Mouse (Mus musculus) kidney, embryonic 14.5 days (tissue): ENCODE measurements around the gene Msx1. TPM values are rescaled to one million over a fixed set of nuclear protein-coding genes. Genes with fewer than 3 reads are reported as not detected.

Source experiments
- ATAC-seq: fragments of 200-750 bp; cut with Nextera tagmentation; 2 replicates; pipeline ENCODE4 v1.8.0; 2017; ENCODE audit warnings: moderate number of reproducible peaks, mild to moderate bottlenecking, moderate TSS enrichment, moderate library complexity; ENCODE audit not compliant: low FRiP score, low TSS enrichment
- H3K27ac ChIP-seq: fragments of 300-500 bp; sonication (generic); 2 replicates; pipeline ENCODE4 v1.5.1; 2014; ENCODE audit warnings: low read depth, mild to moderate bottlenecking, low read length, moderate library complexity, mixed read lengths
- H3K27me3 ChIP-seq: fragments of 300-500 bp; sonication (generic); 2 replicates; pipeline ENCODE4 v1.6.1; 2014; ENCODE audit warnings: mild to moderate bottlenecking, low read length; ENCODE audit not compliant: control insufficient read depth, insufficient read depth
- H3K36me3 ChIP-seq: fragments of 300-500 bp; sonication (generic); 2 replicates; pipeline ENCODE4 v1.6.1; 2014; ENCODE audit warnings: low read length, mixed read lengths; ENCODE audit not compliant: control insufficient read depth, insufficient read depth
- H3K4me1 ChIP-seq: fragments of 300-500 bp; sonication (generic); 2 replicates; pipeline ENCODE4 v1.6.1; 2014; ENCODE audit warnings: low read length, mixed read lengths; ENCODE audit not compliant: control insufficient read depth, insufficient read depth
- H3K4me2 ChIP-seq: fragments of 300-500 bp; sonication (generic); replicated peaks from 2 replicates; pipeline ENCODE4 v1.6.1; 2014; ENCODE audit warnings: low read depth, mild to moderate bottlenecking, low read length
- H3K4me3 ChIP-seq: fragments of 300-500 bp; sonication (generic); 2 replicates; pipeline ENCODE4 v1.5.1; 2014; ENCODE audit warnings: mild to moderate bottlenecking, low read length
- H3K9ac ChIP-seq: fragments of 300-500 bp; sonication (generic); 2 replicates; pipeline ENCODE4 v1.6.1; 2014; ENCODE audit warnings: low read depth, mild to moderate bottlenecking, low read length, moderate library complexity
- H3K9me3 ChIP-seq: fragments of 300-500 bp; sonication (generic); 2 replicates; pipeline ENCODE4 v1.6.1; 2016; ENCODE audit warnings: low read length; ENCODE audit not compliant: control insufficient read depth
- WGBS: fragments of 180-500 bp; shearing (Covaris S2); extraction: QIAGEN DNeasy Blood & Tissue Kit; methylation state at CpG from one replicate; pipeline ENCODE4 v1.1.7; 2014; 5-methylcytosine and 5-hydroxymethylcytosine counted together
- polyA plus RNA-seq: library from polyadenylated mRNA; unstranded; fragments of >200 nt; fragmentation: Nextera tagmentation; extraction: Ambion mirVana; gene quantifications from 2 replicates; pipeline ENCODE4 v1.2.1, GENCODE M21; 2014

Msx1 gene
- polyA plus RNA-seq, result 2.6 and 3.1 TPM in 2 replicates

DNA sequence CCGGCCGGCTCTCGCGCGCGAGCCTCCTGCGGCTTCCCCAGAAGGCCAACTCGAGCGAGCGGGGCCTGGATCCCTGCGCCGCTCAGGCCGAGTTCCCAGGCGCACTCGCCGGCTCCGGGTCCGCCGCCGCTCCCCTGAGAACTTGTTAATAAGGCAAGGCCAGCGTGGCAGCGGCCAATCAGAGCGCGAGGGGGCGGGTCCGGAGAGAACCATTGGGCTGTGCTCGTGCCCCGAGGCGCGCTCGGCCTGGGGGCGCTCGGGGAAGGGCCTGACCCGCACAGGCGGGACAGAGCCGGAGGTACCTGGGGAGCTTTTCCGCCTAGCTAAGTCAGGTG, at the start of gene Msx1:
Msx1 (minus strand) TSS at position 123 of the 335 bp plus-strand sequence.
- Histone ChIP-seq H3K9ac (peak within 1 kb of the TSS; percentile 45), H3K4me2 (peak within 1 kb of the TSS; percentile 75), H3K27ac (no peak within 1 kb of the TSS), H3K36me3 (no peaks in the 10 kb centered on the region), H3K27me3 (peaks cover 98% of the 10 kb centered on the region), H3K9me3 (no peaks in the 10 kb centered on the region), H3K4me3 (peak within 1 kb of the TSS; percentile 42), H3K4me1 (peaks cover 10% of the 10 kb centered on the region)
- WGBS, result under 1% methylated on average over 37 of the region's 37 CpGs
- peak; percentile 84 for ATAC-seq

DNA sequence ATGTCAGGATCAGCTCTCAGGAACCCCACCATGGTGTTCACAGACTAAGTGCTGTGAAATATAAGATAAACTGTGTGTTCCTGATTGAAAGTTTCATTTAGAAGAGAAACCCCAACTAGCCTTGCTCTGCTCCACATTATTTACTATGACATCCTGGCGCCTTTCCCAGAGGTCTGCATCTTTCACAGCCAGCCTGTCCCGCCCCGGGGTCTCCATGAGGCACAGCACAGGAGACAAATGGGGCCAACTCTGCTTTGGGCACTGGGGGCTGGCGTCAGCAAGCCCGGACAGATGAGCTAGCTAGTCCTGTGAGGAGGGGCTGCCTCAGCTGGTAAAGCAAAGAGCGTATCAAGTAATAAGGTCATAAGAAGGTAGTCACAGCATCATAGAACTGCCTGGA, 41.1 kb upstream of the Msx1 start:
- no peak overlapping the region for H3K4me2 ChIP-seq
- peaks cover 2% of the 10 kb centered on the region for H3K27me3 ChIP-seq
- no peak overlapping the region for H3K9ac ChIP-seq
- ATAC-seq, result no peak
- H3K27ac ChIP-seq, result no peak overlapping the region
- WGBS, result 36% methylated on average over 6 of the region's 6 CpGs
- no peaks in the 10 kb centered on the region for H3K9me3 ChIP-seq
- H3K4me1 ChIP-seq, result no peaks in the 10 kb centered on the region
- H3K4me3 ChIP-seq, result no peak overlapping the region
- no peaks in the 10 kb centered on the region for H3K36me3 ChIP-seq

DNA sequence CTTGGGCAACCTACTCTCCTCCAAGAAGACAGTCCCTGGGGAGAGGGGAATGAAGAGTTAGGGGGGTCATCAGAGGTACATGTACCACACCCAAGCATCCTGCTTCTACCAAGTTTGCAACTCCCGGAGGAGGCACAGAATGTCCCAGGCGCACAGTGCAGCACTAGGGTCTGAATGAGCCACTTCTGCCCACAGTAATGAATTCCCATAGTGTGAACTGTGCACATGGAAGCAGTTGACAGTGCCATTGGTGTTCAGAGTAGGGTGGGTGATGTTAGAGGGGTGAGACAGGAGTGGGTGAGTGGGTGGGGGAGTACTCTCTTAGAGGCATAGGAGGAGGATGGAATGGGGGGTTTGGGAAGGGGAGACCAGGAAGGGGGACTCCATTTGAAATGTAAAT, 39.9 kb upstream of the Msx1 start:
- Histone ChIP-seq H3K4me1 (no peaks in the 10 kb centered on the region), H3K36me3 (no peaks in the 10 kb centered on the region), H3K27ac (no peak overlapping the region), H3K4me3 (no peak overlapping the region), H3K27me3 (peaks cover 9% of the 10 kb centered on the region), H3K4me2 (no peak overlapping the region), H3K9ac (no peak overlapping the region), H3K9me3 (no peaks in the 10 kb centered on the region)
- ATAC-seq, result no peak
- 91% methylated on average over 2 of the region's 2 CpGs for WGBS

DNA sequence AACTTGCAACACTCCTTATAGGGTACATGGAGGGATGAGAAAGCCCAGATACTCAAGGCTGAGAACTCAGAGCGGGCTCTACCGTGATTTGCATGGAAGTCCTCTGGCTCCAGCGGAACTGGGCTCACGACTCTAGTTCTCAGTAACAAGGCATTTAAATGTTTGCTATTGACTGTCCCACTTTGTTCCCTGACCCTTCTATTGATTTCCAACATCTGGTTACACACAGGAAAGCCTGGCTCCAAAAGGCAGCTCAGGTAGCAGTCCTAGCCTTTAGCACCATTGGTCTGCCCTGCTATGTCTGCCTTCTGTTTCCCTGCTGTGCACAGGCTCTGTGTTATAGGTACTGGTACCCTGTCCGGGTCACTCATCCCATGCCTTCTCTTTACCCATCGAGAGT, 36.5 kb upstream of the Msx1 start:
- Histone ChIP-seq H3K36me3 (no peaks in the 10 kb centered on the region), H3K9me3 (no peaks in the 10 kb centered on the region), H3K27ac (no peak overlapping the region), H3K27me3 (peaks cover 12% of the 10 kb centered on the region), H3K4me2 (no peak overlapping the region), H3K4me3 (no peak overlapping the region), H3K4me1 (no peaks in the 10 kb centered on the region), H3K9ac (no peak overlapping the region)
- ATAC-seq, result no peak
- WGBS, result 88% methylated on average over 6 of the region's 6 CpGs

DNA sequence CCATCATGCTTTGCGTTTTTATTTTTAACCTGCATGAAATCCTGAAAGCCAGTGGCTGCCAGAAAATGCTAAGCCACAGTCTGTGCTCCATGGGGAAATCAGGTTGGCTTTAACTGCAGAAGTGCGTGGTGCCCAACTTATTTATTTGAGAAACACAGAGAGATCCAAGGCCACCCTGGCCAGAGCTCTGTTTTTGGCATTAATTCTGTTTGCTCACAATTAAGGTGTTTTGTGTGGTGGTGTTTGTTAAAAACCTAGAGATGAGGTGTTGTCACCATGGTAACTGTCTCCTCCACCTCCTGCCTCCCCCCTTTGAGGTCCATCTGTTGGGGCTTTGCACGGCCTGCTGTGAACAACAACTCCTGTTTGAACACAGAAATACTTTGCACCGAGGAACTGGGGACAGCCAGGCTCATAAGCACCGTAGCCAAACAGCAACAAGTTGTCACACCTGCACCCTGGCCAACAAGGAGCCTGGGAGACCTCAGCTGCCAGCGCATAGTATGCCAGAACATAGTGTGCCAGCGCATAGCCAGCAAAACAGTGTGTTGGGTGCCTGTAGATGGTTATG, 35.9 kb upstream of the Msx1 start:
- H3K4me3 ChIP-seq, result no peak overlapping the region
- H3K4me2 ChIP-seq, result no peak overlapping the region
- no peak overlapping the region for H3K9ac ChIP-seq
- no peaks in the 10 kb centered on the region for H3K9me3 ChIP-seq
- ATAC-seq, result no peak
- H3K36me3 ChIP-seq, result no peaks in the 10 kb centered on the region
- 56% methylated on average over 7 of the region's 7 CpGs for WGBS
- H3K27ac ChIP-seq, result no peak overlapping the region
- no peaks in the 10 kb centered on the region for H3K4me1 ChIP-seq
- H3K27me3 ChIP-seq, result peaks cover 12% of the 10 kb centered on the region

DNA sequence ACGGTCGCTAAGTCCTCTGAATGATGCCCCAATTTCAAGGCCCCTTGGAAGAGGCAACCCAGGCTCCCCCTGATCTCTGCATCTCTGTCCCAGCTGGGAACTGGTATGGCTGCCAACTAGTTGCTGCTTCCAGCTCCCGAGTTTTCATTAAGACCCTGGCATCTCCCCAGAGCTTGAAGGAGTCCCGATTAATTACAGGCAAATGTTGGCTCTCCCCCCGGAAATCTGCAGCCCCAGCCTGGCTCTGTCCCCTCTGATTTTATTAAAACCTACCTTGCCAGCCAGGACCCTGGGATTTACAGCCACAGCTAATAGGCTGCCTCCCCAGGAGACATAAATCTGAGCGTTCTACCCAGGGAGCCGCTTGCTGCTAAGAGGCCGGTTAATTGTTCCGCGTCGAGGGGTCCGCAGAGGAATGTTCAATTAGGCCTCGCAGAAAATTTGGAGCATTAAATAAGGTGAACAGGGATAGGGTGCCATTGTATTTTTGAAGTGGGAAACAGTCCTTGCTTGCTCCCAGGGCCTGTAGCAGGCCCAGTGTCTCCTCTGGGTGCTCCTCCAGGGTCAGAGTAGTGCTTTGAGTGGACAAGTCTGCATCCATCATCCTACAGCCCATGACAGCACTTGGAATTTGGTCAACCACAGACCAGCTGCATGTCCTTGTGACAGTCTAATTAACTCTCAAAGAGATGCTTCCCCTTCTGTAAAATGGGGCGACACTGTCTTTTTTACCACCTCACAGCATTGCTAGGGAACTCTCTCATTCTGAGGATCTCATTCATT, 33.6 kb upstream of the Msx1 start:
- Histone ChIP-seq H3K36me3 (no peaks in the 10 kb centered on the region), H3K9me3 (no peaks in the 10 kb centered on the region; the same call in 1 of the 2 replicates), H3K4me2 (no peak overlapping the region), H3K9ac (no peak overlapping the region), H3K4me3 (no peak overlapping the region), H3K4me1 (no peaks in the 10 kb centered on the region), H3K27ac (no peak overlapping the region), H3K27me3 (peaks cover 13% of the 10 kb centered on the region)
- ATAC-seq, result no peak
- WGBS, result 18% methylated on average over 14 of the region's 14 CpGs

DNA sequence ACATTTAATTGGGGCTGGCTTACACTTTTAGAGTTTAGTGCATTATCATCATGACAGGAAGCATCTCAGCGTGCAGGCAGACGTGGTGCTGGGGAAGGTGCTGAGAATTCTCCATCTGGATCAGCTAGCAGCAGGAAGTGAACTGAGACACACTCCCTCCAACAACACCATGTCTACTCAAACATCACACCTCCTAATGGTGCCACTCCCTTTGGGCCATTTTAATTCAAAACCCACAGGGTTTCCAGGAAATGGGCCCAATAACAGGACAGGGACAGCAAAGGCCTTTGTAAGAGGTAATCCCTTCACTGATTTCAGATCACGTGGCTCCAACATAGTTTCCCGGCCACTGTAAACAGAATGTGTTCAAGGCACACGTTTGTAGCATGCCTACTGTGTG, 31.7 kb upstream of the Msx1 start:
- Histone ChIP-seq H3K4me1 (no peaks in the 10 kb centered on the region), H3K27ac (no peak overlapping the region), H3K9ac (no peak overlapping the region), H3K4me3 (no peak overlapping the region), H3K9me3 (no peaks in the 10 kb centered on the region; the same call in 1 of the 2 replicates), H3K4me2 (no peak overlapping the region), H3K27me3 (peaks cover 23% of the 10 kb centered on the region; the same call in 1 of the 2 replicates), H3K36me3 (no peaks in the 10 kb centered on the region)
- 18% methylated on average over 5 of the region's 5 CpGs for WGBS
- ATAC-seq, result no peak

DNA sequence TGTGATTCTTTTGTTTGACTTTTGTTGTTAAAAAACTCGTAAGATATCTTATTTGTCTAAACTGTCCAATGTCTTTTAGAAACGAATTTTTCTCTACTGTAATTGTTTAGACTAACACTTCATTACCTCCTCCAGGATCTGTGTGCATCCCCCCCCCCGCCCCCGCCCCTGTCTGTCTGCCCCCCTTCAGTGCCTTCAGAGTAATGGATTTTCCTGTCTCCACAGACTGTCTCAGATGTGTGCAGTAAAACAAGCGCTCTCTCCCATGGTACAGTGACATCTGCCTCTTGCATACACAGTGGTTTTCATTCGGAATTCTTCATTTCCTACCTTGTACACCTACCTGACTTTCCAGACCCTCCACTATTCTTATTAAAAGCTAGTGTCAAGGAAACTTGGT, 29.9 kb upstream of the Msx1 start:
- Histone ChIP-seq H3K9ac (no peak overlapping the region), H3K4me2 (no peak overlapping the region), H3K4me3 (no peak overlapping the region), H3K4me1 (no peaks in the 10 kb centered on the region), H3K36me3 (no peaks in the 10 kb centered on the region), H3K27ac (no peak overlapping the region), H3K9me3 (no peaks in the 10 kb centered on the region; the same call in 1 of the 2 replicates), H3K27me3 (peaks cover 15% of the 10 kb centered on the region; the same call in 1 of the 2 replicates)
- ATAC-seq, result no peak
- 69% methylated on average over 6 of the region's 6 CpGs for WGBS

DNA sequence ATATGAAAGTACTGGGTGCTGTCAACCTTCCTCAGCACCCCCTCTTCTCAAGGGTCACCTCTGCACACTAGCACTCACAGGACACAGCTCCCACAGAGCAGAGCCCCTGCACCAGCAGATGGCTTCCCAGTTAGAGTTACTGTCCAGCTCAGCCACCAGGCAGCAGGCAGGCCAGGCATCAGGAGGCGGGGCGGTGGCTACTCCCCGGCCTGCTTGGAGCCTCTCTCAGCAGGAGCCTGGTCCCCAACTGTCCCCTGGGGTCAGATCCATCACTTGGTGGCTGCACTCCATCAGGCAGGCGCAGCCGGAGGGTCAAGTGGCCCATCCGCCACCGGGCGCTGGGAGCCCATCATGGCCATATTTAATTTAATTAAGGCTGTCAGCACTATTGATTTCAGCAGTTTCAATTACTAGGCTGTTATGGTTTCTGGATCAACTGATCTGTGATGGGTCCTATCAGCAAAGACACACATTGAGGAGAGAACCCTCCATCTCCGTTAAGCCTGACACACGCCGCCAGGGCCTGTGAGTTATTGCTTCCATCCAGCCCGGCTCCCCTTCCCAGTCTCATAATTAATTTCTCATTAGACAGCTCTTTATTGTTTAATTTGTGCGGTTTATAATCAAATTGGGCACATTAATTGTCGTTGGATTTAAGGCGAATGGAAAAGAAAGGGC, 27.1 kb upstream of the Msx1 start:
- no peaks in the 10 kb centered on the region for H3K36me3 ChIP-seq
- no peaks in the 10 kb centered on the region; the same call in 1 of the 2 replicates for H3K9me3 ChIP-seq
- no peaks in the 10 kb centered on the region for H3K4me1 ChIP-seq
- peak; percentile 67 for ATAC-seq
- no peak overlapping the region for H3K27ac ChIP-seq
- H3K4me2 ChIP-seq, result no peak overlapping the region
- H3K9ac ChIP-seq, result no peak overlapping the region
- H3K4me3 ChIP-seq, result no peak overlapping the region
- peaks cover 14% of the 10 kb centered on the region; the same call in 1 of the 2 replicates for H3K27me3 ChIP-seq
- 18% methylated on average over 15 of the region's 15 CpGs for WGBS
